Mouse (Mus musculus): ENCODE measurements around the gene Htra1. TPM values are rescaled to one million over a fixed set of nuclear protein-coding genes. Genes with fewer than 3 reads are reported as not detected.

The Htra1 gene
- total RNA-seq, 2 experiments from 2014 or later, result 214 to 291 TPM

DNA sequence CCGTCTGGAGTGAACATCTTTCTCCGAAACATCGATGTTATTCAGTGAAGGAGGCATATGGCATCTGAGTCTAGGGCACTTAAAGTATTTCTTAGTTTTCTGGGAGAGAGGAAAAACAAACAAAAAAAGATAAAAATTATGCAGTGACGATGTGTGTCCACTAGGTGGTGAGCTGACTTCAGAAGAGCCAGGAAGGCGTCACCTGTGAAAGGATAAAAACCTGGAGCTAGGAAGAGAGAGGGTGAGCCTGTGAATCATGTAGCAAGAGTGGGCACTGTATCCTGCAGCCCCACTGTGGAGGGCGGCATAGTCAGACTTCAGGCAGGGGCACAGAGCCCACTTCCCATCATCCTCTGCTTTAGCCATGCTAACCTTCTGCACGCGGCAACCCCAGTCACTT is 58.0 kb downstream of the Htra1 start:
- no peak for DNase-seq (ENCODE audit: extremely low spot score in 1 of 2, low spot score in 1 of 2)

DNA sequence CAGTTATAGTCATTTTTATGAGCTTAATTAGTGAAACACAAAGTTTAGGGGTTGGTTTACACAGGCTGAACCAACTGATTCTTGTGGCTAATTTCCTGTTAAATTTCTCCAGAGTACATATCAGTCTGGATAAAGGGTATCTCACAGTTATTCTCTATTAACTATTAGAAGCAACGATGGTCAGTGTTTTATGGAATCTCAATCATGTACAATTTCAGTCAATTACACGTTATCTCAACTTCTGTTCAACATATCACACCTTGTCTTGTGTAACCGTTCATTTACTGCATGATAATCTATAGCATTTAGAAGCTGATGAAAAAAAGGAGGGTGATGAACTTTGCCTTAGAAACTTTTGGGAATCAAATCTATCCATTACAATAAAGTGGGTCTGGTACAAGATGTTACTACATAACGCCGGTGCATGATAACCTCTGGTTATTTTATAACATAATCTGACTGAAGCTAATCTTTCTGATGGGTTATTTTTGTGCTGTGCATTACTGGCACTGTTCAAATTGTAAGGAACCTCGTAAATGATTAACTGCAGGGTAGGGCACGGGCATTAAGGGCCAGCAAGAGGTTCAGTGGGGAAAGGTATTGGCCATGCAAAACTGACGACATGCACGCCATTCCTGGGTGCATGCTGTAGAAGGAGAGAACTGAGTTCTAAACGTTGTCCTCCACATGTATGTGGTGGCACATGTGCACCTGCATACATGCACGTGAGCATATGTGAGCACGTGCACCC is 66.2 kb downstream of the Htra1 start:
- DNase-seq (ENCODE audit: extremely low spot score in 1 of 2, low spot score in 1 of 2), result no peak

DNA sequence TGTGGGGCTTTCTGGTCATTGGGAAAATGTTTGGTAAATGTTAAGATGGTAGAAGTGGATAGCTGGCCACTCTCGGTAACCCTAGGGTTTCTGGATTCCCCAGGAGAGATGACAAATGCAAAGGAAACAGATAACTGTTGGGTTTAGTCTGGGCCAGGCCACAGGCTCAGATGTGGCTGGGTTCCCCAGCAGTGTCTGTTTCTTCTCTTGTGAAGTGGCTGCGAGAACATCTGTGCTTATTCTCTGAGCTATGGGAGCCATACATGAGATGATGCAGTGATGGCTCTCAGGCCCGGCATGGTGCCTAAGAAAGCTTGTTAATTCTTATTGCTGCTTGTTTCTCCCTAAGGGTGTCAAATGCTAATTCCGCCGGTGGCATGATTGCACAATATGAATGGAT is 68.2 kb downstream of the Htra1 start:
- no peak for DNase-seq (ENCODE audit: extremely low spot score in 1 of 2, low spot score in 1 of 2)

DNA sequence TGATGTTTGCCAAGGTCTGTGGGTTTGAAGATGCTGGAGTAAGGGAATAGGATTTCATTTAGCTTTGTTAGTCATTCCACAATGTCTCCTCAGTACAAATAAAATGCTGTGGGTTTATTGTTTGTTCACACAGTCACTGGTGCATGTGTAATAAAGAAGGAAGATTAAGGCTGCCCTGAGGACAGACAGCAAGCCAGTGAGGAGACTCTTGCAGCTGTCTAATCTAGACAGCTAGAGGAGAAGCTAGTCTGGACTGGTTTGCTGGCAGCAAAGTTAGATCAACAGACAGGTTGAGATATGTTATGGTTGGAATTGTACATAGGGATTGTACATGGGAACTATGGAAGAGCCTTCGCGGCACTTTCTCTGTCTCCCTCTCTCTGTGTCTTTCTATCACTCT is 71.3 kb downstream of the Htra1 start:
- DNase-seq (ENCODE audit: extremely low spot score in 1 of 2, low spot score in 1 of 2), result no peak

DNA sequence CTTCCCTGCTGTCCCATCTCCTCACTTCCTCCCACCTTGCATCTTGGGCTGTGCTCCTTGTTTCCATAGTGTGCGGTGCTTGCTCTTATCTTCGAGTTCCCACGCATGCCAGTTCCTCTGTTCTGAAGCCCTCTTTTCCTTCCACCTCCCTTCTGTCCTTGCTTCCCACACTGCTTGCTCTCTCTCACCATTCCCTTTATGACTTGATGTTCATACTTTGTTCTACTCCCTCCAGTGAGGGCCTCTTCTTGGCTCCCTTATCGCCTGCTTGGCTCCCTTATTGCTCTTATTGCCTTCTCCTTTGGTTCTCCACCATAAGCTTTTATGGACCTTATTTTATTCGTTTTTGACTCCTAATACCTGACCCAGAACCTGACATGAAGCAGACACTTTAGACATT is 73.3 kb downstream of the Htra1 start:
- DNase-seq (ENCODE audit: extremely low spot score in 1 of 2, low spot score in 1 of 2), result no peak

DNA sequence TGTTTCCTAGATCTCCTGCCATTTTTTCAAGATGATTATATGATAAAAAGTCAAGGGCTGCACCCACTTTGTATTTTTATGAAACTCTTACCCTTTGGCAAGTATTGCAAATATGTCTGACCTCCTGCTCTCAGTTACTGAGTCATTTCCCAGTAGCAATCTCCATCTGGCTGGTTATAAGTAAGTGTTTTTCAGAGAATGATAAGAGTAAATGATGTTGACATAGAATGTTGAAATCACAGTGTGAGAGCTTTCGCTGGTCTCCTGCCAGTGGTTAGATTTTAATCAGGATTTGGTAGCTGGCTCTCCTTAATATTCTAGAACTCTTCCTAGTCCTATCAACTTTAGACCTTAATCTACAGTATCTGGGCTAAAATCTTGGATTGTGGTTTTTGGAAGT is 76.0 kb downstream of the Htra1 start:
- no peak for DNase-seq (ENCODE audit: extremely low spot score in 1 of 2, low spot score in 1 of 2)

DNA sequence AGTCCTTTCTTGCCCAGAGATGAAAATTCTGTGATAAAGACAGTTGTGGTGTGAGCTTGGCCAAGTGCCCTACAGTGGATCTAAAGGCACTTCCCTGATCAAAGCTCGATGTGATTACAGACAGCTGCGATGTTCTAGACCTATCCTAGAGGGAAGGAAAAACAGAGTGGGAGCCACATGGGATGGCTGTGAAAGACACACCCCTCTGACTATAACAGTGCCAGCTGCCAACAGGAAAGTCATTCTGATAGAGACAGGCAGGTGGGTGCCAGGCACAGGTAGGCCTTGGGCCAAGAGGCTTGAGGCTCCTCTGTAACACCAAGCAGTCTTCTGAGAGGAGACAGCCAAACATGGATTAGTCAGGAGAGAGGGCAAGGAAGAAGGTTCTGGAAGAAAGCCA is 83.3 kb downstream of the Htra1 start:
- no peak for DNase-seq (ENCODE audit: extremely low spot score in 1 of 2, low spot score in 1 of 2)

DNA sequence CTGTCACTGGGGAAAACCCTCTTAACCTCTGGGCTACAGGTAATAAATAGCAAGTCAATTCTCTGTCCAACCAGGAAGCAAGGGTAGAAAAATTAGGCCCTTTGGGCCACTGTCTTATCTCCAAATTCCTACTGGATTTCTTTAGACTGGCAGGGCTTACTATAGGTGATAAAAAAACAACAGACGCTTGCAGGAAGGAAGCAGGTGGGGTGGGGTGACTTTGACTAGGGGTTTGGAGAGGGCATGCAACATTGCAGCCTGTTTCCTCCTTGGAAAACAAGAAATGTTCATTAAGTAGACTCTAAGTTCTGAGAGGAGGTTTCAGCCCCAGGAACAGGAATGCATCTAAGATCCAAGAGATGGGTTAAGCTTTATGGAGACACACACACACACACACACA is 88.9 kb downstream of the Htra1 start:
- no peak for DNase-seq (ENCODE audit: extremely low spot score in 1 of 2, low spot score in 1 of 2)

DNA sequence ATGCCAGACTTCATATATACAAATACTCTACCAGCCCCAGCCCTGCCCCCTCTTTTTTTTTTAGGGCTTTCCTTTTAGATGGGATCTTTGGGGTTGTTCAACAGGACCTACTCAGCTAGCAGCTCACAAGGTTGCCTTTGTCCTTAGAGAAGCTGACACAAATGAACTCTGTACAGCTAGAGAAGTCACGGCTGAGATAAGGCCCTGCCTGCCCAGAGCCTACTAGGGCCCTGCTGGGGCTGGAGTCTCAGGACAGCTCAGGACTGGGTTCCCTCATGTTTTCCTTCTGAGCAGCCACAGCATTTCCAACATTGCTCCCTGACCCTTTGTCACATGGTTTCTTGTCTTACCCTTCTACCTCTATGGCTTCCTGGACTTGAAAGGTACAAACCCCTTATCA is 91.6 kb downstream of the Htra1 start:
- DNase-seq (ENCODE audit: extremely low spot score in 1 of 2, low spot score in 1 of 2), result no peak

DNA sequence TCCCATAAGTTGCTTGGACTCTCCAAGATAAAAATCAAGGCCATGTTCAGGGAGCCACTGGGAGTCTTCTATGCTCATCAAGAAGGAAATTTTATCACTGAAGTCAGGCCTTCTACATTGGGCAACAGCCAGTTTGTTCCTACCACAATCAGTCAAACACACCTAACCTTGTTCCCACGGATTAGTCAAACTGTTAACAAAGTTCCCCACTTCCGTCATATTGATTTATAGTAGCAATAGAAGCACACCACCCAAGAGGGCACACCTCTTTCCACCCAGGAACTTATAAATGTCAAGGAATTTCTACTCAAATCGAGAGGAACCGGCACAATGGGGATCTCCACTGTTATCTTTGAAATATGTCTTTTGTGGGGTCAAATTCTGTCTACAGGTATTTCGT is 95.8 kb downstream of the Htra1 start, which contains the start of gene Dmbt1:
Gene Dmbt1 (plus strand): TSS at position 299 of the 400 bp plus-strand sequence.
- no peak for DNase-seq (ENCODE audit: extremely low spot score in 1 of 2, low spot score in 1 of 2)

Small RNA genes lying within 50 kb of the gene (microRNA-seq; reads per million reads assigned to microRNA genes)
- 0.60 to 0.92 reads per million in 2 experiments for gene Mir7061

Other genes starting within 250 kb of the Htra1 start
- gene Btbd16, start 162.0 kb upstream of the Htra1 start, total RNA-seq (2021), result under 1 TPM; 0.86 to 0.87 TPM
- 100 to 1,000 TPM in 1 of 2 experiments, 10 to 100 TPM in 1; 89.5 to 108 TPM for gene Plekha1, start 70.4 kb upstream of the Htra1 start, total RNA-seq (2021)
- not detected for gene Dmbt1, start 95.9 kb downstream of the Htra1 start, total RNA-seq (2021)
- gene 4933402N03Rik, start 210.2 kb downstream of the Htra1 start, total RNA-seq (2021), result not detected
- not detected for gene 5430419D17Rik, start 238.3 kb downstream of the Htra1 start, total RNA-seq (2021)